Mouse (Mus musculus): Measurements from ENCODE around the gene Mtch1.

GRCm38 (mm10) chr17:29356479-29356856 is 8.7 kb upstream of the Mtch1 start:
- TF ChIP-seq CTCF (IDR thresholded peaks at IDR 0.05; ENCODE audit: low read depth, low read length) = no peak
- no peak for TF ChIP-seq EP300 (IDR thresholded peaks at IDR 0.05; ENCODE audit: insufficient read depth, low read depth, low read length)
